Mouse (Mus musculus): Measurements from ENCODE around the gene Cacybp.

GRCm38 (mm10) chr1:160227850-160228249 lies 15.2 kb upstream of the Cacybp start:
- TF ChIP-seq CTCF (IDR thresholded peaks at IDR 0.05; ENCODE audit: extremely low read depth, insufficient read depth, insufficient read length, insufficient replicate concordance) (no peak), POLR2A (IDR thresholded peaks at IDR 0.05; ENCODE audit: low read depth, low read length) (no peak)

Data from spleen, adult 2 months (tissue).